Mouse (Mus musculus) heart, postnatal 10 days (tissue): Measurements from ENCODE around the gene Otx2. TPM values are rescaled to one million over a fixed set of nuclear protein-coding genes. Genes with fewer than 3 reads are reported as not detected.

Experiments
- DNase-seq, 2 experiments: peaks; one replicate each; pipeline ENCODE4 v3.0.0; 2021
- intact Hi-C: fragments of 180-260 bp; cut with DNase I; formaldehyde crosslinking; loops from one replicate; pipeline ENCODE4 v1.15.1; 2025
- total RNA-seq, 2 experiments: library from RNA; stranded (reverse); gene quantifications; 2 replicates each; pipeline ENCODE4 v1.2.3; 2021

Gene Otx2
- total RNA-seq, result not detected

- intact Hi-C loops, result no loop called here
- DNase-seq, result no peak
Observed at GRCm38 (mm10) chr14:48673541-48673940, at the start of gene Otx2. Gene Otx2, minus strand, starts transcription at chr14:48673819.

GRCm38 (mm10) chr14:48722763-48723162 is 49.1 kb upstream of the Otx2 start:
- intact Hi-C loops, result no loop called here
- no peak for DNase-seq

GRCm38 (mm10) chr14:48719296-48719695 is 45.7 kb upstream of the Otx2 start:
- DNase-seq, result no peak
- intact Hi-C loops, result no loop called here

- intact Hi-C loops, result no loop called here
Observed at GRCm38 (mm10) chr14:48717632-48718279, 44.1 kb upstream of the Otx2 start.

GRCm38 (mm10) chr14:48716456-48716855 is 42.8 kb upstream of the Otx2 start:
- no peak for DNase-seq
- intact Hi-C loops, result no loop called here

More at GRCm38 (mm10) chr14:48717632-48718279, 44.1 kb upstream of the Otx2 start:
- DNase-seq, result no peak

- DNase-seq, result no peak
- intact Hi-C loops, result no loop called here
Observed at GRCm38 (mm10) chr14:48710871-48711370, 37.3 kb upstream of the Otx2 start.

GRCm38 (mm10) chr14:48710062-48710870 is 36.6 kb upstream of the Otx2 start:
- intact Hi-C loops, result no loop called here

GRCm38 (mm10) chr14:48709371-48710061 is 35.9 kb upstream of the Otx2 start:
- intact Hi-C loops, result no loop called here
- peak; percentile 3 to 10 for DNase-seq

More at GRCm38 (mm10) chr14:48710062-48710870, 36.6 kb upstream of the Otx2 start:
- DNase-seq, result no peak

GRCm38 (mm10) chr14:48707844-48708383 is 34.3 kb upstream of the Otx2 start:
- intact Hi-C loops, result no loop called here
- DNase-seq, result no peak

GRCm38 (mm10) chr14:48707391-48707790 is 33.8 kb upstream of the Otx2 start:
- intact Hi-C loops, result no loop called here
- no peak for DNase-seq

- intact Hi-C loops, result no loop called here
- DNase-seq, result no peak
Observed at GRCm38 (mm10) chr14:48700790-48701370, 27.3 kb upstream of the Otx2 start.

- intact Hi-C loops, result no loop called here
Observed at GRCm38 (mm10) chr14:48679590-48679989, 6.0 kb upstream of the Otx2 start.

GRCm38 (mm10) chr14:48678674-48679073 is 5.1 kb upstream of the Otx2 start:
- no peak for DNase-seq
- intact Hi-C loops, result no loop called here

More at GRCm38 (mm10) chr14:48679590-48679989, 6.0 kb upstream of the Otx2 start:
- DNase-seq, result no peak

GRCm38 (mm10) chr14:48674036-48674831 is 615 bp upstream of the Otx2 start:
- intact Hi-C loops, result no loop called here
- DNase-seq, result no peak

- intact Hi-C loops, result no loop called here
- DNase-seq, result no peak
Observed at GRCm38 (mm10) chr14:48672611-48673176, 925 bp downstream of the Otx2 start.

- intact Hi-C loops, result no loop called here
- no peak for DNase-seq
Observed at GRCm38 (mm10) chr14:48671480-48672240, 2.0 kb downstream of the Otx2 start.

GRCm38 (mm10) chr14:48670761-48671479 is 2.7 kb downstream of the Otx2 start:
- no peak for DNase-seq
- intact Hi-C loops, result no loop called here

GRCm38 (mm10) chr14:48670258-48670630 is 3.4 kb downstream of the Otx2 start:
- intact Hi-C loops, result no loop called here

More at GRCm38 (mm10) chr14:48670258-48670630, 3.4 kb downstream of the Otx2 start:
- no peak for DNase-seq
